Comparison of ENCODE assay signal across 9 mouse cellular contexts in genomic region chr6:128285792-128286430, GRCm38 (mm10). TPM values are rescaled to one million over a fixed set of nuclear protein-coding genes. Genes with fewer than 3 reads are reported as not detected.
A peak's percentile ranks its signal among the peaks of the same experiment; 100 is the strongest.
DNase-seq lines count a peak whose midpoint lies in the region; ATAC-seq and TF ChIP-seq lines count a peak whose summit lies in the region.
"Had no signal": no experiment of that assay in that cellular context is flagged by ENCODE, and none has a peak within 500 bp of the region (broad histone marks: within the 10 kb centered on the region; RNA-seq: fewer than 3 reads in every experiment).

No protein-coding gene starts in this region.

- peak; percentile 12 for DNase-seq in MEL (ENCODE audit: low read depth, low spot score)
- peak; percentile 70 to 74 for DNase-seq in heart, adult 18-20 months
- DNase-seq in kidney, adult 11 months = peak; percentile 40
- no peak for DNase-seq in layer of hippocampus, adult 11-12 months (ENCODE audit: low spot score)
- DNase-seq in layer of hippocampus, adult 2 months (ENCODE audit: low spot score in 2 of 2) = no peak

- 4% methylated on average over 16 of the region's 16 CpGs for WGBS in liver, embryonic 15.5 days (ENCODE audit: insufficient replicate concordance)
- 11% methylated on average over 16 of the region's 16 CpGs for WGBS in neural tube, embryonic 12.5 days

- no peak overlapping the region for H3K27ac ChIP-seq in MEL (ENCODE audit: control insufficient read depth, low read depth, low read length)
- no peak overlapping the region for H3K27ac ChIP-seq in brown adipose tissue, adult 24 weeks (replicated peaks; ENCODE audit: low read depth, low read length)
- no peak overlapping the region for H3K27ac ChIP-seq in liver, embryonic 15.5 days (replicated peaks)
- H3K27ac ChIP-seq in neural tube, embryonic 12.5 days = no peak overlapping the region
- H3K27ac ChIP-seq in layer of hippocampus, adult 2 months = no peak overlapping the region

- no peak overlapping the region for H3K9ac ChIP-seq in MEL (ENCODE audit: control insufficient read depth, low read depth, low read length, poor library complexity, severe bottlenecking)
- no peak overlapping the region for H3K9ac ChIP-seq in liver, embryonic 15.5 days
- no peak overlapping the region for H3K9ac ChIP-seq in neural tube, embryonic 12.5 days

- no peak overlapping the region for H3K4me3 ChIP-seq in MEL (ENCODE audit: control insufficient read depth in 1 of 2, insufficient read depth in 1 of 2, low read depth in 2 of 2, low read length in 2 of 2)
- H3K4me3 ChIP-seq in brown adipose tissue, adult 24 weeks (ENCODE audit: insufficient read depth, low read depth, low read length) = peak overlapping the region; percentile 44
- peak overlapping the region; percentile 30; the same call in 1 of the 2 replicates for H3K4me3 ChIP-seq in liver, embryonic 15.5 days (replicated peaks)
- 0 out of 2 replicates have a peak overlapping the region, but pooled peaks have one; percentile 9 for H3K4me3 ChIP-seq in neural tube, embryonic 12.5 days
- no peak overlapping the region for H3K4me3 ChIP-seq in layer of hippocampus, adult 2 months
- H3K4me3 ChIP-seq: erythroblast, embryonic 14.5 days had no signal

- H3K9me3 ChIP-seq in MEL (replicated peaks; ENCODE audit: insufficient read depth, low read length) = no peaks in the 10 kb centered on the region
- H3K9me3 ChIP-seq in liver, embryonic 15.5 days (replicated peaks) = no peaks in the 10 kb centered on the region
- no peaks in the 10 kb centered on the region for H3K9me3 ChIP-seq in neural tube, embryonic 12.5 days

- no peak for TF ChIP-seq POLR2A in MEL (IDR thresholded peaks at IDR 0.05; ENCODE audit: control insufficient read depth in 1 of 2, insufficient read depth in 1 of 2, low read depth in 1 of 2, low read length in 2 of 2, poor library complexity in 1 of 2)

- no peak for TF ChIP-seq CTCF in MEL (IDR thresholded peaks at IDR 0.05 in 2 of 3, conservative IDR thresholded peaks at IDR 0.05 in 1 of 3; ENCODE audit: control insufficient read depth in 1 of 3, insufficient read depth in 1 of 3, low read depth in 2 of 3, low read length in 3 of 3, poor library complexity in 1 of 3, severe bottlenecking in 1 of 3)
- TF ChIP-seq CTCF in layer of hippocampus, adult 2 months (conservative IDR thresholded peaks at IDR 0.05) = no peak

- no peak for TF ChIP-seq EP300 in MEL (IDR thresholded peaks at IDR 0.05; ENCODE audit: low read depth in 1 of 2, low read length in 2 of 2)

- H3K79me2 ChIP-seq in MEL (ENCODE audit: control insufficient read depth, insufficient read depth, low read length, poor library complexity) = no peaks in the 10 kb centered on the region

- no peak for TF ChIP-seq RAD21 in MEL (IDR thresholded peaks at IDR 0.05; ENCODE audit: low read depth, low read length)

- H3K27me3 ChIP-seq in MEL (ENCODE audit: control insufficient read depth in 1 of 2, insufficient read depth in 2 of 2, low read length in 2 of 2) = no peaks in the 10 kb centered on the region
- H3K27me3 ChIP-seq in liver, embryonic 15.5 days = no peaks in the 10 kb centered on the region
- no peaks in the 10 kb centered on the region for H3K27me3 ChIP-seq in neural tube, embryonic 12.5 days (replicated peaks)

- peak overlapping the region; percentile 56 for H3K4me2 ChIP-seq in liver, embryonic 15.5 days
- peak overlapping the region; percentile 47 for H3K4me2 ChIP-seq in neural tube, embryonic 12.5 days (replicated peaks)

- no peaks in the 10 kb centered on the region for H3K4me1 ChIP-seq in MEL (ENCODE audit: control insufficient read depth in 1 of 2, insufficient read depth in 2 of 2, low read length in 2 of 2)
- peaks cover 9% of the 10 kb centered on the region for H3K4me1 ChIP-seq in brown adipose tissue, adult 24 weeks (ENCODE audit: control insufficient read depth, insufficient read depth, insufficient read length, low read length)
- H3K4me1 ChIP-seq in liver, embryonic 15.5 days (replicated peaks) = no peaks in the 10 kb centered on the region; the same call in 1 of the 2 replicates
- H3K4me1 ChIP-seq in neural tube, embryonic 12.5 days = 0 out of 2 replicates have a peak, but pooled peaks cover 6% of the 10 kb centered on the region

- no peak for ATAC-seq in liver, embryonic 15.5 days (ENCODE audit: insufficient read depth)
- ATAC-seq in neural tube, embryonic 12.5 days (ENCODE audit: low FRiP score, low read depth) = 0 out of 2 replicates have a peak, but pooled peaks have one; percentile 37

- no peaks in the 10 kb centered on the region for H3K36me3 ChIP-seq in MEL (ENCODE audit: control insufficient read depth in 1 of 2, insufficient read depth in 2 of 2, low read length in 2 of 2)
- H3K36me3 ChIP-seq in liver, embryonic 15.5 days (replicated peaks) = no peaks in the 10 kb centered on the region
- no peaks in the 10 kb centered on the region for H3K36me3 ChIP-seq in neural tube, embryonic 12.5 days

TF ChIP-seq in MEL, 35 proteins besides CTCF, POLR2A, EP300 and RAD21:
- no peak for TF ChIP-seq USF2 (IDR thresholded peaks at IDR 0.05; ENCODE audit: borderline replicate concordance in 1 of 2, insufficient read depth in 1 of 2, low read depth in 1 of 2, low read length in 2 of 2)
- no peak for TF ChIP-seq CHD2 (IDR thresholded peaks at IDR 0.05; ENCODE audit: low read length)
- no peak for TF ChIP-seq MAX (IDR thresholded peaks at IDR 0.05; ENCODE audit: low read length)
- no peak for TF ChIP-seq JUND (IDR thresholded peaks at IDR 0.05; ENCODE audit: low read depth, low read length)
- no peak for TF ChIP-seq CHD1 (IDR thresholded peaks at IDR 0.05; ENCODE audit: low read depth, low read length)
- no peak for TF ChIP-seq E2F4 (IDR thresholded peaks at IDR 0.05; ENCODE audit: borderline replicate concordance, low read depth, low read length)
- TF ChIP-seq MXI1 (IDR thresholded peaks at IDR 0.05; ENCODE audit: low read depth, low read length) = no peak
TF ChIP-seq in MEL: peak in this region for 0.

RNA-seq across cellular contexts. Expression of gene Tead4, which starts 14.7 kb away (rescaled TPM):
- not detected in 2 replicates for total RNA-seq in MEL (2012; rRNA removed)
- not detected for polyA plus RNA-seq in MEL (2012; ENCODE audit: insufficient read depth in 1 of 2, insufficient read length in 2 of 2, low read depth in 1 of 2, low replicate concordance in 2 of 2, missing spikeins in 1 of 2)
- 0.32 and 1.1 TPM in 2 replicates for polyA plus RNA-seq in brown adipose tissue, adult 24 weeks (2012; ENCODE audit: insufficient read depth, insufficient read length, missing spikeins)
- 1 to 10 TPM; 3.1 to 5.0 TPM for total RNA-seq in heart, adult 18-20 months (2021)
- polyA plus RNA-seq in liver, embryonic 15.5 days (2015; fragmentation: Nextera tagmentation; extraction: Ambion mirVana) = 0.55 and 0.56 TPM in 2 replicates
- polyA plus RNA-seq in neural tube, embryonic 12.5 days (2016; fragmentation: Nextera tagmentation; extraction: Ambion mirVana) = 1.6 TPM in 2 replicates
- under 1 TPM; 0.86 to 0.87 TPM for total RNA-seq in layer of hippocampus, adult 2 months (2021)
- polyA plus RNA-seq: erythroblast, embryonic 14.5 days had no signal

Comparison
In these comparisons a context has a peak if more than half of its experiments do, and no peak if none do; other contexts are left out.
1. DNase-seq: peak in MEL (single experiment), heart, adult 18-20 months (2 of 2) and kidney, adult 11 months (single experiment); none in layer of hippocampus, adult 11-12 months (single experiment) and layer of hippocampus, adult 2 months (0 of 2).
2. H3K4me3 ChIP-seq: peak in brown adipose tissue, adult 24 weeks (single experiment), liver, embryonic 15.5 days (single experiment) and neural tube, embryonic 12.5 days (single experiment); none in MEL (0 of 2) and layer of hippocampus, adult 2 months (single experiment).